Mouse (Mus musculus) myocyte (in vitro differentiated cells): ENCODE results near the gene Spindoc.

Experiments used
- CEBPB ChIP-seq: IDR thresholded peaks from 2 replicates; pipeline ENCODE4 v1.6.1; 2011; ENCODE audit warnings: mild to moderate bottlenecking, moderate library complexity; ENCODE audit not compliant: poor library complexity, insufficient read depth, severe bottlenecking
- POLR2A ChIP-seq: IDR thresholded peaks from one replicate; pipeline ENCODE4 v1.6.1; 2011; ENCODE audit warnings: low read depth, mild to moderate bottlenecking, control low read depth, moderate library complexity; ENCODE audit not compliant: insufficient read length
- USF1 ChIP-seq: IDR thresholded peaks from one replicate; pipeline ENCODE4 v1.6.1; 2011; ENCODE audit warnings: low read depth, mild to moderate bottlenecking, control low read depth, moderate library complexity

GRCm38 (mm10) chr19:7339867-7340266, 42.9 kb downstream of the Spindoc start:
- no peak for TF ChIP-seq POLR2A
- no peak for TF ChIP-seq USF1
- 0 out of 2 replicates have a peak, but pooled peaks have one; percentile 21 for TF ChIP-seq CEBPB
